Comparison of ENCODE assay signal across 16 mouse cellular contexts in the genomic region with DNA sequence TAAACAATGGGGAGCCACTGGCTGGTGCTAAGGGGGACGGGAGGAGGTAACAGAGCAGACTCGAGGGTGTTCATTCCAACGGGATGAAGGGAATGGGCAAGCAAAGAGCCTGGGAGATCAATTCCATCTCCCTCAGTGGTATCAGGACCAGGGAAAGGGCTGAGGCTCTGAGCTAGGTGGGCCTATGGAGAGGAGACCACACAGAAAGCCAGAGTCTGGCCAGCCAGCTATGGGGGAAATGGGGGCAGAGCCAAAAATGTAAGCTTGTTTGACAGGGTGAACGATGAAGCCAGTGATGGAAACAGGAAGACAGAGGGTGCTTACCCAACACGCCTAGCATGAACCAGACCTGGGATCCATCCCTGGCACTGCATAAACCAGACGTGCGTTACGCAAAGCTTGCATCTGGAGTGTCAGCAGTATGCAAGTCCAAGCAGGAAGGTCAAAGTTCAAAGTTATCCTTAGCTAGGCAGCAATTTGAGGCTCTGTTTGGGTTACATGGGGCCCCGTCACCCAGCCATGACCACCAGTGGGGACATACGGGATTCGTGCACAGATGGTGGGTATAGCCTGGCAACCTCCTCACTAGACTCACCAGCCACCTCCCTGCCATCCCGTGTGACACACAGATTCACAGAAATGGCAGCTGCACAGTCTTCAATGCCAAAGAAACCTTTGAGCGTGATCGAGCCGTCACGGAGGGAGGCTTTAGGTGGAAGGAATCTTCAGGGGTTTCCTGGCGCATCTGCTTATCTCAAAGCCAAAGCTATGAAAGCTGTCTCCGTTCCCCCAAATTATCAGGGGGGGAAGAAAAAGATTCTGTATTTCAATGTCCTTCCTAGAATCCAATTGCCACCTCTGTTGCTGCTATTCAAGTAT.
A peak's percentile ranks its signal among the peaks of the same experiment; 100 is the strongest.
DNase-seq lines count a peak whose midpoint lies in the region; ATAC-seq and TF ChIP-seq lines count a peak whose summit lies in the region.
"Had no signal": no experiment of that assay in that cellular context is flagged by ENCODE, and none has a peak within 500 bp of the region (broad histone marks: within the 10 kb centered on the region; RNA-seq: fewer than 3 reads in every experiment).

No protein-coding gene starts in this region.

- TF ChIP-seq CTCF in forebrain, postnatal 0 days (IDR thresholded peaks at IDR 0.05; ENCODE audit: low read depth) = no peak
- no peak for TF ChIP-seq CTCF in thymus, adult 2 months (IDR thresholded peaks at IDR 0.05; ENCODE audit: borderline replicate concordance, control insufficient read depth, extremely low read depth, insufficient read depth, low read length, poor library complexity)

- no peaks in the 10 kb centered on the region for H3K27me3 ChIP-seq in forebrain, embryonic 14.5 days (replicated peaks; ENCODE audit: control insufficient read depth, insufficient read depth, low read length)
- no peaks in the 10 kb centered on the region for H3K27me3 ChIP-seq in forebrain, postnatal 0 days (ENCODE audit: insufficient read depth, low read length)
- H3K27me3 ChIP-seq in midbrain, embryonic 13.5 days = 0 out of 2 replicates have a peak, but pooled peaks cover 3% of the 10 kb centered on the region
- no peaks in the 10 kb centered on the region for H3K27me3 ChIP-seq in midbrain, embryonic 11.5 days (ENCODE audit: control insufficient read depth, insufficient read depth, low read length)
- H3K27me3 ChIP-seq in lung, embryonic 15.5 days = peaks cover 8% of the 10 kb centered on the region; the same call in 1 of the 2 replicates
- H3K27me3 ChIP-seq in thymus, adult 2 months (ENCODE audit: control insufficient read depth, insufficient read depth, low read length) = no peaks in the 10 kb centered on the region
- H3K27me3 ChIP-seq: neural tube, embryonic 13.5 days had no signal

- 0 out of 2 replicates have a peak, but pooled peaks cover 8% of the 10 kb centered on the region for H3K36me3 ChIP-seq in forebrain, embryonic 14.5 days (ENCODE audit: control insufficient read depth, insufficient read depth, low read length)
- H3K36me3 ChIP-seq in forebrain, postnatal 0 days (ENCODE audit: insufficient read depth) = 0 out of 2 replicates have a peak, but pooled peaks cover 3% of the 10 kb centered on the region
- H3K36me3 ChIP-seq in midbrain, embryonic 13.5 days = peaks cover 14% of the 10 kb centered on the region; the same call in 1 of the 2 replicates
- no peaks in the 10 kb centered on the region for H3K36me3 ChIP-seq in midbrain, embryonic 11.5 days (ENCODE audit: control insufficient read depth, insufficient read depth, low read length)
- H3K36me3 ChIP-seq in lung, embryonic 15.5 days = no peaks in the 10 kb centered on the region
- H3K36me3 ChIP-seq in thymus, adult 2 months (ENCODE audit: control insufficient read depth, insufficient read depth, low read length) = no peaks in the 10 kb centered on the region
- H3K36me3 ChIP-seq: heart, embryonic 15.5 days; limb, embryonic 12.5 days; neural tube, embryonic 13.5 days had no signal

- 68% methylated on average over 18 of the region's 18 CpGs for WGBS in forebrain, embryonic 14.5 days
- WGBS in forebrain, postnatal 0 days = 52% methylated on average over 18 of the region's 18 CpGs
- 71% methylated on average over 18 of the region's 18 CpGs for WGBS in midbrain, embryonic 13.5 days
- WGBS in midbrain, embryonic 11.5 days = 81% methylated on average over 18 of the region's 18 CpGs
- WGBS in lung, embryonic 15.5 days = 33% methylated on average over 18 of the region's 18 CpGs
- 79% methylated on average over 18 of the region's 18 CpGs for WGBS in thymus, adult 2 months

- peak; percentile 37; the same call in 1 of the 2 replicates for ATAC-seq in forebrain, embryonic 14.5 days
- ATAC-seq in forebrain, postnatal 0 days = no peak
- ATAC-seq in midbrain, embryonic 13.5 days = no peak
- no peak for ATAC-seq in midbrain, embryonic 11.5 days (ENCODE audit: low FRiP score)
- ATAC-seq in lung, embryonic 15.5 days (ENCODE audit: borderline replicate concordance, extremely low read depth, low FRiP score, low TSS enrichment) = peak; percentile 85
- ATAC-seq: activated CD4-positive, CD25-positive, alpha-beta regulatory T cell, adult 4 months; inflammation-experienced regulatory T-cells, adult 6 months had no signal

- H3K4me1 ChIP-seq in forebrain, embryonic 14.5 days (ENCODE audit: control insufficient read depth, insufficient read depth, low read length) = peaks cover 13% of the 10 kb centered on the region
- no peaks in the 10 kb centered on the region for H3K4me1 ChIP-seq in forebrain, postnatal 0 days (ENCODE audit: insufficient read depth)
- peaks cover 27% of the 10 kb centered on the region for H3K4me1 ChIP-seq in midbrain, embryonic 13.5 days (replicated peaks)
- H3K4me1 ChIP-seq in midbrain, embryonic 11.5 days (ENCODE audit: control insufficient read depth, insufficient read depth, low read length) = no peaks in the 10 kb centered on the region
- H3K4me1 ChIP-seq in lung, embryonic 15.5 days = peaks cover 45% of the 10 kb centered on the region
- H3K4me1 ChIP-seq in thymus, adult 2 months (replicated peaks; ENCODE audit: control insufficient read depth, insufficient read depth, low read length) = peaks cover 6% of the 10 kb centered on the region
- H3K4me1 ChIP-seq: limb, embryonic 12.5 days had no signal

- no peak overlapping the region for H3K4me2 ChIP-seq in forebrain, embryonic 14.5 days (ENCODE audit: low read length)
- H3K4me2 ChIP-seq in forebrain, postnatal 0 days (ENCODE audit: low read depth) = no peak overlapping the region
- H3K4me2 ChIP-seq in midbrain, embryonic 13.5 days (replicated peaks) = no peak overlapping the region
- H3K4me2 ChIP-seq in midbrain, embryonic 11.5 days = no peak overlapping the region
- H3K4me2 ChIP-seq in lung, embryonic 15.5 days = no peak overlapping the region
- H3K4me2 ChIP-seq: heart, embryonic 15.5 days; limb, embryonic 12.5 days; neural tube, embryonic 13.5 days had no signal

- peak overlapping the region; percentile 44; the same call in 1 of the 2 replicates for H3K27ac ChIP-seq in forebrain, embryonic 14.5 days (ENCODE audit: low read depth, low read length)
- H3K27ac ChIP-seq in forebrain, postnatal 0 days (ENCODE audit: low read depth, low read length) = no peak overlapping the region
- peak overlapping the region; percentile 62 for H3K27ac ChIP-seq in midbrain, embryonic 13.5 days
- H3K27ac ChIP-seq in midbrain, embryonic 11.5 days (ENCODE audit: low read depth, low read length) = no peak overlapping the region
- peak overlapping the region; percentile 57 for H3K27ac ChIP-seq in lung, embryonic 15.5 days
- no peak overlapping the region for H3K27ac ChIP-seq in thymus, adult 2 months (ENCODE audit: control insufficient read depth, insufficient read depth, low read length)
- H3K27ac ChIP-seq: heart, embryonic 15.5 days; limb, embryonic 12.5 days; neural tube, embryonic 13.5 days had no signal

- DNase-seq in forebrain, embryonic 14.5 days (ENCODE audit: low spot score) = peak; percentile 51
- no peak for DNase-seq in forebrain, postnatal 0 days
- DNase-seq in midbrain, embryonic 11.5 days (ENCODE audit: low spot score, missing footprints) = no peak
- no peak for DNase-seq in thymus, adult 2 months
- no peak for DNase-seq in retina, embryonic 14.5 days (ENCODE audit: low spot score)
- DNase-seq in kidney, postnatal 25 days = no peak
- DNase-seq: cerebellum, postnatal 14 days; kidney, postnatal 14 days; retina, postnatal 1 day had no signal

- no peak for TF ChIP-seq POLR2A in thymus, adult 2 months (IDR thresholded peaks at IDR 0.05; ENCODE audit: control insufficient read depth, extremely low read depth, insufficient read depth, low read length, poor library complexity)

- no peaks in the 10 kb centered on the region for H3K9me3 ChIP-seq in forebrain, embryonic 14.5 days (replicated peaks; ENCODE audit: control insufficient read depth, low read length)
- no peaks in the 10 kb centered on the region for H3K9me3 ChIP-seq in forebrain, postnatal 0 days (ENCODE audit: low read length)
- no peaks in the 10 kb centered on the region for H3K9me3 ChIP-seq in midbrain, embryonic 13.5 days
- H3K9me3 ChIP-seq in midbrain, embryonic 11.5 days (ENCODE audit: control insufficient read depth, low read length) = no peaks in the 10 kb centered on the region
- H3K9me3 ChIP-seq in lung, embryonic 15.5 days = no peaks in the 10 kb centered on the region
- H3K9me3 ChIP-seq: heart, embryonic 15.5 days; limb, embryonic 12.5 days; neural tube, embryonic 13.5 days had no signal

- H3K4me3 ChIP-seq in forebrain, embryonic 14.5 days (ENCODE audit: low read depth, low read length) = no peak overlapping the region
- no peak overlapping the region for H3K4me3 ChIP-seq in forebrain, postnatal 0 days (ENCODE audit: low read depth, low read length)
- no peak overlapping the region for H3K4me3 ChIP-seq in midbrain, embryonic 13.5 days (replicated peaks)
- H3K4me3 ChIP-seq in midbrain, embryonic 11.5 days (ENCODE audit: low read depth, low read length) = no peak overlapping the region
- H3K4me3 ChIP-seq in lung, embryonic 15.5 days = no peak overlapping the region
- H3K4me3 ChIP-seq in thymus, adult 2 months (ENCODE audit: control insufficient read depth, insufficient read depth, low read length) = no peak overlapping the region
- H3K4me3 ChIP-seq: heart, embryonic 15.5 days; limb, embryonic 12.5 days; neural tube, embryonic 13.5 days had no signal

- no peak overlapping the region for H3K9ac ChIP-seq in forebrain, embryonic 14.5 days (ENCODE audit: low read length)
- no peak overlapping the region for H3K9ac ChIP-seq in forebrain, postnatal 0 days
- peak overlapping the region; percentile 39; the same call in 1 of the 2 replicates for H3K9ac ChIP-seq in midbrain, embryonic 13.5 days (replicated peaks)
- H3K9ac ChIP-seq in midbrain, embryonic 11.5 days (ENCODE audit: low read length) = no peak overlapping the region
- no peak overlapping the region for H3K9ac ChIP-seq in lung, embryonic 15.5 days
- H3K9ac ChIP-seq: heart, embryonic 15.5 days; limb, embryonic 12.5 days; neural tube, embryonic 13.5 days had no signal

Comparison
In these comparisons a context has a peak if more than half of its experiments do, and no peak if none do; other contexts are left out.
1. ATAC-seq: peak in forebrain, embryonic 14.5 days (single experiment) and lung, embryonic 15.5 days (single experiment); none in forebrain, postnatal 0 days (single experiment), midbrain, embryonic 13.5 days (single experiment) and midbrain, embryonic 11.5 days (single experiment).
2. H3K27ac ChIP-seq: peak in forebrain, embryonic 14.5 days (single experiment), midbrain, embryonic 13.5 days (single experiment) and lung, embryonic 15.5 days (single experiment); none in forebrain, postnatal 0 days (single experiment), midbrain, embryonic 11.5 days (single experiment) and thymus, adult 2 months (single experiment).